Mouse (Mus musculus): ENCODE results near the gene Dmbt1. TPM values are rescaled to one million over a fixed set of nuclear protein-coding genes. Genes with fewer than 3 reads are reported as not detected.

Dmbt1 gene
- total and polyA plus RNA-seq, 3 experiments = under 0.01 TPM; not detected in 2

DNA sequence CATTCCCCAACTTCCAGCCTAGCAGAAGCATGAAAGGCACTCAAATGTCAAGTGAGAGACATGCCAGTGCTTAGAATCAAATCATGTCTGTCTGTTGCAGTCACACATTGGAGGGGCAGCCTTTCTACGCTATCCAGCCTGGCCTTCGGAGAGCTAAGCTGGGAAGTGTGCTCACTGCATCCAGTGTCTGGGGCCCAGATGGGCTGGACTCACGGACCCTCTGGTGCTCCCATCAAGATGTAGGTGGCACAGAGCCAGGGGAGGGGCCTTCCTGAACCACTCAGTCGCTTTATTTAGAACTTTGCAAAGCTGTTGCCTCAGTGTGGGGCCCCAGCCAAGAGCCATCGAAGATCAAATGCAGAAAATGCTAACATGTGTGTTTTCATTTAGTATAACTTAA is 43.7 kb upstream of the Dmbt1 start:
- Histone ChIP-seq H3K4me1 (ENCODE audit: insufficient read depth, low read depth, low read length) (no peaks in the 10 kb centered on the region), H3K9me3 (replicated peaks) (peaks cover 78% of the 10 kb centered on the region), H3K36me3 (replicated peaks) (no peaks in the 10 kb centered on the region), H3K4me3 (ENCODE audit: low read depth, low read length) (no peak overlapping the region), H3K27me3 (ENCODE audit: insufficient read depth, low read length) (no peaks in the 10 kb centered on the region)
- no peak for TF ChIP-seq TAL1 (conservative IDR thresholded peaks at IDR 0.05; ENCODE audit: low read depth, low read length)
- no peak for TF ChIP-seq GATA1 (IDR thresholded peaks at IDR 0.05; ENCODE audit: borderline replicate concordance, low read length)
- TF ChIP-seq CTCF (IDR thresholded peaks at IDR 0.05; ENCODE audit: low read depth, low read length) = no peak
- no peak for TF ChIP-seq POLR2AphosphoS5 (IDR thresholded peaks at IDR 0.05; ENCODE audit: insufficient replicate concordance, low read depth, low read length)
- TF ChIP-seq GATA2 (IDR thresholded peaks at IDR 0.05; ENCODE audit: borderline replicate concordance, low read depth, low read length) = no peak
- DNase-seq (ENCODE audit: low spot score) (no peak), ATAC-seq (ENCODE audit: extremely low read depth, insufficient number of reproducible peaks, low FRiP score, poor library complexity, severe bottlenecking) (no peak)

DNA sequence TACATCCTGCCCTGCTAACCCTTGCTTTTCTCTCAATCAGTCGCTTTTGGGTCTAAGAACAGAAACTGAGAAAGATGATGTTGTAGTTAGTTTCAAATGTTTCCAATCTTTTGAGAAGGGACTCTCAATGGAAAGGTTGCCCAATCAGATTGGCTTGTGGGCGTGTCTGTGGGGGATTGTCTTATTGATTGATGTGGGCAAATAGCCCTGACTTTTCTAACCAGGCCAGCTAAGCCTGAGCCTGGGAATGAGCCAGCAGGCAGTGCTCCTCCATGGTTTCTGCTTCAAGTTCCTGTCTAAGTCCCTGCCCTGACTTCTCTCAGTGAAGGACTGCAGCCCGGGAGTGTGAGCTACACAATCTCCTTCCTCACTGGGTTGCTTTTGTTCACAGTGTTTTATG is 42.5 kb upstream of the Dmbt1 start:
- TF ChIP-seq GATA2 (IDR thresholded peaks at IDR 0.05; ENCODE audit: borderline replicate concordance, low read depth, low read length) (no peak), GATA1 (IDR thresholded peaks at IDR 0.05; ENCODE audit: borderline replicate concordance, low read length) (no peak), CTCF (IDR thresholded peaks at IDR 0.05; ENCODE audit: low read depth, low read length) (no peak), TAL1 (conservative IDR thresholded peaks at IDR 0.05; ENCODE audit: low read depth, low read length) (no peak), POLR2AphosphoS5 (IDR thresholded peaks at IDR 0.05; ENCODE audit: insufficient replicate concordance, low read depth, low read length) (no peak)
- no peak for DNase-seq (ENCODE audit: low spot score)
- H3K27me3 ChIP-seq (ENCODE audit: insufficient read depth, low read length) = no peaks in the 10 kb centered on the region

GRCm38 (mm10) chr7:130991174-130991789 is 40.6 kb upstream of the Dmbt1 start:
- H3K9me3 ChIP-seq (replicated peaks) = peaks cover 68% of the 10 kb centered on the region
- no peak for TF ChIP-seq GATA1 (IDR thresholded peaks at IDR 0.05; ENCODE audit: borderline replicate concordance, low read length)
- no peak for TF ChIP-seq TAL1 (conservative IDR thresholded peaks at IDR 0.05; ENCODE audit: low read depth, low read length)
- no peak for TF ChIP-seq CTCF (IDR thresholded peaks at IDR 0.05; ENCODE audit: low read depth, low read length)
- TF ChIP-seq POLR2AphosphoS5 (IDR thresholded peaks at IDR 0.05; ENCODE audit: insufficient replicate concordance, low read depth, low read length) = no peak
- no peak for TF ChIP-seq GATA2 (IDR thresholded peaks at IDR 0.05; ENCODE audit: borderline replicate concordance, low read depth, low read length)
- no peak overlapping the region for H3K4me3 ChIP-seq (ENCODE audit: low read depth, low read length)
- H3K27me3 ChIP-seq (ENCODE audit: insufficient read depth, low read length) = no peaks in the 10 kb centered on the region
- H3K36me3 ChIP-seq (replicated peaks) = no peaks in the 10 kb centered on the region
- H3K4me1 ChIP-seq (ENCODE audit: insufficient read depth, low read depth, low read length) = no peaks in the 10 kb centered on the region
- no peak for ATAC-seq (ENCODE audit: extremely low read depth, insufficient number of reproducible peaks, low FRiP score, poor library complexity, severe bottlenecking)
- DNase-seq (ENCODE audit: low spot score) = no peak

More for the DNA sequence above, 42.5 kb upstream of the Dmbt1 start:
- H3K36me3 ChIP-seq (replicated peaks) = no peaks in the 10 kb centered on the region
- no peak overlapping the region for H3K4me3 ChIP-seq (ENCODE audit: low read depth, low read length)
- H3K9me3 ChIP-seq (replicated peaks) = peaks cover 75% of the 10 kb centered on the region
- no peaks in the 10 kb centered on the region for H3K4me1 ChIP-seq (ENCODE audit: insufficient read depth, low read depth, low read length)
- no peak for ATAC-seq (ENCODE audit: extremely low read depth, insufficient number of reproducible peaks, low FRiP score, poor library complexity, severe bottlenecking)

- TF ChIP-seq GATA1 (IDR thresholded peaks at IDR 0.05; ENCODE audit: borderline replicate concordance, low read length) = no peak
- no peak for TF ChIP-seq POLR2AphosphoS5 (IDR thresholded peaks at IDR 0.05; ENCODE audit: insufficient replicate concordance, low read depth, low read length)
- TF ChIP-seq CTCF (IDR thresholded peaks at IDR 0.05; ENCODE audit: low read depth, low read length) = no peak
- no peak for TF ChIP-seq GATA2 (IDR thresholded peaks at IDR 0.05; ENCODE audit: borderline replicate concordance, low read depth, low read length)
- TF ChIP-seq TAL1 (conservative IDR thresholded peaks at IDR 0.05; ENCODE audit: low read depth, low read length) = no peak
- Histone ChIP-seq H3K4me1 (ENCODE audit: insufficient read depth, low read depth, low read length) (no peaks in the 10 kb centered on the region), H3K9me3 (replicated peaks) (peaks cover 59% of the 10 kb centered on the region), H3K36me3 (replicated peaks) (no peaks in the 10 kb centered on the region), H3K27me3 (ENCODE audit: insufficient read depth, low read length) (no peaks in the 10 kb centered on the region), H3K4me3 (ENCODE audit: low read depth, low read length) (no peak overlapping the region)
- no peak for DNase-seq (ENCODE audit: low spot score)
- no peak for ATAC-seq (ENCODE audit: extremely low read depth, insufficient number of reproducible peaks, low FRiP score, poor library complexity, severe bottlenecking)
Observed at GRCm38 (mm10) chr7:130993907-130994306, 37.9 kb upstream of the Dmbt1 start.

DNA sequence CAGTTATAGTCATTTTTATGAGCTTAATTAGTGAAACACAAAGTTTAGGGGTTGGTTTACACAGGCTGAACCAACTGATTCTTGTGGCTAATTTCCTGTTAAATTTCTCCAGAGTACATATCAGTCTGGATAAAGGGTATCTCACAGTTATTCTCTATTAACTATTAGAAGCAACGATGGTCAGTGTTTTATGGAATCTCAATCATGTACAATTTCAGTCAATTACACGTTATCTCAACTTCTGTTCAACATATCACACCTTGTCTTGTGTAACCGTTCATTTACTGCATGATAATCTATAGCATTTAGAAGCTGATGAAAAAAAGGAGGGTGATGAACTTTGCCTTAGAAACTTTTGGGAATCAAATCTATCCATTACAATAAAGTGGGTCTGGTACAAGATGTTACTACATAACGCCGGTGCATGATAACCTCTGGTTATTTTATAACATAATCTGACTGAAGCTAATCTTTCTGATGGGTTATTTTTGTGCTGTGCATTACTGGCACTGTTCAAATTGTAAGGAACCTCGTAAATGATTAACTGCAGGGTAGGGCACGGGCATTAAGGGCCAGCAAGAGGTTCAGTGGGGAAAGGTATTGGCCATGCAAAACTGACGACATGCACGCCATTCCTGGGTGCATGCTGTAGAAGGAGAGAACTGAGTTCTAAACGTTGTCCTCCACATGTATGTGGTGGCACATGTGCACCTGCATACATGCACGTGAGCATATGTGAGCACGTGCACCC is 29.7 kb upstream of the Dmbt1 start:
- Histone ChIP-seq H3K36me3 (replicated peaks) (no peaks in the 10 kb centered on the region), H3K27me3 (ENCODE audit: insufficient read depth, low read length) (no peaks in the 10 kb centered on the region), H3K4me1 (ENCODE audit: insufficient read depth, low read depth, low read length) (no peaks in the 10 kb centered on the region), H3K4me3 (ENCODE audit: low read depth, low read length) (no peak overlapping the region), H3K9me3 (replicated peaks) (peaks cover 48% of the 10 kb centered on the region)
- DNase-seq (ENCODE audit: low spot score) (no peak), ATAC-seq (ENCODE audit: extremely low read depth, insufficient number of reproducible peaks, low FRiP score, poor library complexity, severe bottlenecking) (no peak)
- TF ChIP-seq TAL1 (conservative IDR thresholded peaks at IDR 0.05; ENCODE audit: low read depth, low read length) (no peak), GATA2 (IDR thresholded peaks at IDR 0.05; ENCODE audit: borderline replicate concordance, low read depth, low read length) (no peak), POLR2AphosphoS5 (IDR thresholded peaks at IDR 0.05; ENCODE audit: insufficient replicate concordance, low read depth, low read length) (no peak), GATA1 (IDR thresholded peaks at IDR 0.05; ENCODE audit: borderline replicate concordance, low read length) (no peak), CTCF (IDR thresholded peaks at IDR 0.05; ENCODE audit: low read depth, low read length) (no peak)

DNA sequence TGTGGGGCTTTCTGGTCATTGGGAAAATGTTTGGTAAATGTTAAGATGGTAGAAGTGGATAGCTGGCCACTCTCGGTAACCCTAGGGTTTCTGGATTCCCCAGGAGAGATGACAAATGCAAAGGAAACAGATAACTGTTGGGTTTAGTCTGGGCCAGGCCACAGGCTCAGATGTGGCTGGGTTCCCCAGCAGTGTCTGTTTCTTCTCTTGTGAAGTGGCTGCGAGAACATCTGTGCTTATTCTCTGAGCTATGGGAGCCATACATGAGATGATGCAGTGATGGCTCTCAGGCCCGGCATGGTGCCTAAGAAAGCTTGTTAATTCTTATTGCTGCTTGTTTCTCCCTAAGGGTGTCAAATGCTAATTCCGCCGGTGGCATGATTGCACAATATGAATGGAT is 27.8 kb upstream of the Dmbt1 start:
- Histone ChIP-seq H3K27me3 (ENCODE audit: insufficient read depth, low read length) (no peaks in the 10 kb centered on the region), H3K36me3 (replicated peaks) (no peaks in the 10 kb centered on the region), H3K4me1 (ENCODE audit: insufficient read depth, low read depth, low read length) (no peaks in the 10 kb centered on the region), H3K9me3 (replicated peaks) (peaks cover 40% of the 10 kb centered on the region), H3K4me3 (ENCODE audit: low read depth, low read length) (no peak overlapping the region)
- no peak for ATAC-seq (ENCODE audit: extremely low read depth, insufficient number of reproducible peaks, low FRiP score, poor library complexity, severe bottlenecking)
- DNase-seq (ENCODE audit: low spot score) = no peak
- TF ChIP-seq CTCF (IDR thresholded peaks at IDR 0.05; ENCODE audit: low read depth, low read length) = no peak
